Mouse (Mus musculus) T-helper 1 cell (primary cell): ENCODE measurements around the gene Kat2a.
"Not testable (repeated sequence)": the region's sequence is repeated elsewhere in the genome, so short reads cannot be mapped to it uniquely, and the experiment has no call there.

ENCODE experiments used
- in situ Hi-C: fragments of 300-600 bp; cut with MboI, MseI; formaldehyde crosslinking; loops from one replicate; pipeline ENCODE4 v1.15.1; 2025; ENCODE audit warnings: high pct_unique_total_duplicates

Kat2a gene

DNA sequence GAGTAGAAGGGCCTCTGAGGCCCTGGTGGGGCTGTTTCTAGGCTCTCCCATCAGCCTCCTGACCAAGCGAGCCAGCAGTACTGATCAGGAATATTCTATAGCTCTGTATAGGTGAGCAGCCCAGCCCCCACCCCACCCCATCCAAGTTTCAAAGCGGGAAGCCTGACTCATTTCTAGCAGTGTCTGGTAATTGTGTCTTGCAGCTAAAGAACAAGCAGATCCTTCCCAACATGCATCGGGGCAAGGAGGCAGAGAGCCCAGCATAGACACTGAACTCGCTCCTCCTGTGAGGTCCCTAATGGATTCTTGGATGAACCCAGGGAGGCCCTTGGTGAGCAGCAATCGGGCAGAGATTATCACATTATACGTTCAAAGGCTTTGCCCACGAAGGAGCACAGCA lies 34.5 kb downstream of the Kat2a start:
- in situ Hi-C loops = no loop called here

DNA sequence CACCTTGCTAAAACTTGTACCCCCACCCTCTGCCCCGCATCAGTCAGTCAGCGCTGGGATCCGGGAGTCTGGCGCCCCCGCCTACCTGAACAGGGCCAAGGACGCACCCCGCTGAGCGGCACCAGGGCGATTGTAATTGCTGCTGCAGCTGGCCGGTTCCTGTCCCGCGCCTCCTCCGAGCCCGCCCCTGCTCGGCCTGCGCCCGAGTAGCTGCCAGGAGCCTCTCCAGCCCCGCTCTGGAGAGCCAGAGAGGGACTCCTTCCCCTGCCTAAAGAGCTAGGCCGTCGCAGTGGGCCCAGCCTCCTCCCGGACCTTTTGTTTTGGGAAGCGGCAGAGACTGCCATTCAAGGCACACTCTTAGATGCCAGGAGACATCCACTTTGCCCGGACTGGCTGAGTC lies 39.1 kb downstream of the Kat2a start:
- in situ Hi-C loops = no loop called here

DNA sequence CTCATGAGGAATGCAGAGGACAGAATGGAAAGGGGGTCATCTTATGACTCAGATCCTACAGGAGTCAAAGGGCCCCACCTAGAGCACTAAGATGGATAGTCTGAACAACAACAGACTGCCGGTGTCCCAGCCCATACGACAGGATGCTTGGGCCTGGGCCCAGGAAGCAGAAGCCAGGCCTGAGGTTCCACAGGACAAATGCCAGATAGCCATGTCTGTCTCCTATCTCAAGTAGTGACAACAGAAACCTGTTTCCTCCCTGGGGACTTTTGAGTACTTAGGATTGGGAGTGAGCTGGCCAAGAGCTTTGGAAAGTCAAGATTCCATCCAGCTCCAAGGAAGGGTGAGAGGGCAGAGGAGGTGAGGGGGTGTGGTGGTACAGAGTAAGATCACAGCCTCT lies 40.3 kb downstream of the Kat2a start:
- in situ Hi-C loops = no loop called here

DNA sequence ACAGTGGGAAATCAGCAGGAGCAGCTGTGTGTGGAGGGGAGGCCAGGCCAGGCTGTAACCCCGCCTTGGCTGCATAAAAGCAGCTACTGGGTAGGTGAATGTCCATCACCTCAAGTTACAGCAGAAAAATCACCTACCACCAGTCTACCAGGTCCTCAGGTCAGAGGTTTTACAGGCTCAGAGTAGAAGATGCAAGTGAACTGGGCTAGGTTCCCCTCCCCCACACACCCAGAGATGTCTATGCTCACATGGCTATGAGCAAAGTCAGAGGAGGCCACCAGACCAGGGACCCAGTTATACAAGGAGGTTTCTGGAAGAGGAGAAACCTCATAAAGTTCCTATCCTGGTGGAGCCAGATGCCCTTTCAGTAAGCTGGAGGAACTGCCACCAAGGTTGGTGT lies 41.2 kb downstream of the Kat2a start:
- in situ Hi-C loops = no loop called here

DNA sequence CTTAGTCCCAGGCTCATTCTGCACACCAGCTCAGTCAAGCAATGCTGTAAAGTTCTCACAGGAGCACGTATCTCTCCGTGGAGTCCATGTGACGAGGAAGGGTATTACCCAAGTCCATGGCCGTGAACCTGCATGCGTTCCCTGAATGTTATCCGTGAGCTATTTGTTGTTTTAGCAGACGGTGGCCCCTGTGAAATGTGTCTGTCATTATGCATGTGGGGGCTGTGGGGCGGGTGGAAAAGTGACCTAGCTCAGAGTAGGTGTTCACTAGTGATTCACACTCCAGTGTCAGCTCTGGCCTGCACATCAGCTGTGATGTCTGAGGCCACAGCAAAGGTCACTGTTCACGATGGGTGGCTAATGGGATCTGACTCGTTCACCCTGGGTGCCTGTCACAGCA lies 52.5 kb downstream of the Kat2a start:
- in situ Hi-C loops = no loop called here

DNA sequence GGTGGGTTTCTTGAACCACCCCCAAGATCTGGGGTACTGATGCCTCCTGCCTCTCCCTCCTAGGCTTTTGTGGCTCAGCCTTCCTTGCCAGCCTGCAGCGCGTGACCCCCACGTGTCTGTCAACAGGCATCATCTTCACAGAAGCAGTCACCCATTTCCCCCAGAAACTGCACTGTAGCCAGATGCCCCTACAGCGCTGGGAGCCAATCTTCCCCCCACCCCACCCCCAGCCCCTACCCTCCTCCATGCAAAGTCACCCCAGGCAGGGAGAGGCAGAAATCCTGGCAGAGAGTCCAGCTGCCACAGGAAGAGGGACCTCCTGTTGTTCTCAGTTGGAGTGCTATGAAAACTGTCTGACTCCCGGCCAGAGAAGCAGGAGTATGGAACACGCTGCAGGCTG lies 55.8 kb downstream of the Kat2a start:
- in situ Hi-C loops = no loop called here

DNA sequence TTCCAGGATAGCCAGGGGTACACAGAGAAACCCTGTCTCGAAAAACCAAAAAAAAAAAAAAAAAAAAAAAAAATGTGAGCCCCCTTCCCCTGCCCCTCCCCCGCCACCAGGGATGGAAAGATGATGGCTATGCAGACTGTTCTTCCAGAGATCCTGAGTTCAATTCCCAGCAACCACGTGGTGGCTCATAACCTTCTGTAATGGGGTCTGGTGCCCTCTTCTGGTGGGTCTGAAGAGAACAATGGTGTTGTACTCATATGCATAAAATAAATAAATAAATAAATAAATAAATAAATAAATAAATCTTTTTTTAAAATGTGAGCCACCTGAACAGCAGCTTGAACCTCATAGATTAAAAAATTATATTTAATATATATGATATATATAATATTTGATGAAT lies 56.7 kb downstream of the Kat2a start:
- in situ Hi-C loops = not testable (repeated sequence)
